Mouse (Mus musculus) heart, embryonic 13.5 days (tissue): ENCODE measurements around the gene Msx1. TPM values are rescaled to one million over a fixed set of nuclear protein-coding genes. Genes with fewer than 3 reads are reported as not detected.
A peak's percentile ranks its signal among the peaks of the same experiment; 100 is the strongest.

ENCODE experiments used
- ATAC-seq: fragments of 200-750 bp; cut with Nextera tagmentation; 2 replicates; pipeline ENCODE4 v1.8.0; 2017; ENCODE audit warnings: moderate TSS enrichment; ENCODE audit not compliant: insufficient number of reproducible peaks, low FRiP score, low TSS enrichment; ENCODE audit errors: extremely low read depth
- H3K27ac ChIP-seq: fragments of 300-500 bp; sonication (generic); replicated peaks from 2 replicates; pipeline ENCODE4 v1.5.1; 2015; ENCODE audit warnings: moderate library complexity, mild to moderate bottlenecking, inconsistent platforms
- H3K27me3 ChIP-seq: fragments of 300-500 bp; sonication (generic); replicated peaks from 2 replicates; pipeline ENCODE4 v1.6.1; 2015; ENCODE audit warnings: mild to moderate bottlenecking, inconsistent platforms
- H3K36me3 ChIP-seq: fragments of 300-500 bp; sonication (generic); 2 replicates; pipeline ENCODE4 v1.6.1; 2015; ENCODE audit warnings: mild to moderate bottlenecking, inconsistent platforms
- H3K4me1 ChIP-seq: fragments of 300-500 bp; sonication (generic); 2 replicates; pipeline ENCODE4 v1.6.1; 2015; ENCODE audit warnings: inconsistent platforms
- H3K4me2 ChIP-seq: fragments of 300-500 bp; sonication (generic); 2 replicates; pipeline ENCODE4 v1.6.1; 2015; ENCODE audit warnings: inconsistent platforms, mild to moderate bottlenecking, moderate library complexity
- H3K4me3 ChIP-seq: fragments of 300-500 bp; sonication (generic); 2 replicates; pipeline ENCODE4 v1.5.1; 2015; ENCODE audit warnings: moderate library complexity, mild to moderate bottlenecking, inconsistent platforms
- H3K9ac ChIP-seq: fragments of 300-500 bp; sonication (generic); 2 replicates; pipeline ENCODE4 v1.6.1; 2015; ENCODE audit warnings: inconsistent platforms, mild to moderate bottlenecking, moderate library complexity
- H3K9me3 ChIP-seq: fragments of 300-500 bp; sonication (generic); 2 replicates; pipeline ENCODE4 v1.6.1; 2016; ENCODE audit warnings: inconsistent platforms
- WGBS: fragments of 180-500 bp; shearing (Covaris S2); methylation state at CpG from one replicate; pipeline ENCODE4 v1.1.7; 2015; ENCODE audit warnings: mixed read lengths; 5-methylcytosine and 5-hydroxymethylcytosine counted together
- polyA plus RNA-seq: library from polyadenylated mRNA; unstranded; fragments of >200 nt; fragmentation: Nextera tagmentation; extraction: Ambion mirVana; gene quantifications from 2 replicates; pipeline ENCODE4 v1.2.1, GENCODE M21; 2015

Msx1 gene
- polyA plus RNA-seq, 1 experiment from 2014 or later, result 8.6 TPM

- Histone ChIP-seq H3K27ac (no peak overlapping the region), H3K4me2 (peak overlapping the region; percentile 46), H3K27me3 (peaks cover 99% of the 10 kb centered on the region), H3K36me3 (no peaks in the 10 kb centered on the region), H3K4me1 (peaks cover 27% of the 10 kb centered on the region), H3K9ac (no peak overlapping the region), H3K4me3 (0 out of 2 replicates have a peak overlapping the region, but pooled peaks have one; percentile 1), H3K9me3 (no peaks in the 10 kb centered on the region)
- 2% methylated on average over 37 of the region's 37 CpGs for WGBS
- ATAC-seq, result no peak
These were observed 1.4 kb upstream of the Msx1 start for GRCm38 (mm10) chr5:37825611-37826445.

GRCm38 (mm10) chr5:37825111-37825600, 773 bp upstream of the Msx1 start:
- Histone ChIP-seq H3K9ac (no peak overlapping the region), H3K9me3 (no peaks in the 10 kb centered on the region), H3K4me1 (peaks cover 27% of the 10 kb centered on the region), H3K4me3 (no peak overlapping the region), H3K4me2 (0 out of 2 replicates have a peak overlapping the region, but pooled peaks have one; percentile 83), H3K27ac (no peak overlapping the region), H3K27me3 (peaks cover 99% of the 10 kb centered on the region), H3K36me3 (no peaks in the 10 kb centered on the region)
- WGBS, result 14% methylated on average over 7 of the region's 7 CpGs
- ATAC-seq, result no peak

GRCm38 (mm10) chr5:37823721-37824460, 492 bp downstream of the Msx1 start:
- no peaks in the 10 kb centered on the region for H3K36me3 ChIP-seq
- H3K4me3 ChIP-seq, result peak overlapping the region; percentile 69
- peak overlapping the region; percentile 81 for H3K9ac ChIP-seq
- no peak for ATAC-seq
- H3K9me3 ChIP-seq, result no peaks in the 10 kb centered on the region
- under 1% methylated on average over 58 of the region's 58 CpGs for WGBS
- H3K4me1 ChIP-seq, result peaks cover 27% of the 10 kb centered on the region
- peaks cover 99% of the 10 kb centered on the region for H3K27me3 ChIP-seq
- peak overlapping the region; percentile 24 for H3K27ac ChIP-seq
- H3K4me2 ChIP-seq, result peak overlapping the region; percentile 83

GRCm38 (mm10) chr5:37822791-37823720, 1.3 kb downstream of the Msx1 start:
- Histone ChIP-seq H3K27ac (no peak overlapping the region), H3K9me3 (no peaks in the 10 kb centered on the region), H3K36me3 (no peaks in the 10 kb centered on the region), H3K4me1 (peaks cover 29% of the 10 kb centered on the region), H3K4me3 (peak overlapping the region; percentile 69), H3K4me2 (peak overlapping the region; percentile 83), H3K9ac (peak overlapping the region; percentile 81), H3K27me3 (peaks cover 99% of the 10 kb centered on the region)
- 1% methylated on average over 42 of the region's 42 CpGs for WGBS
- ATAC-seq, result no peak

GRCm38 (mm10) chr5:37822116-37822707, 2.2 kb downstream of the Msx1 start:
- Histone ChIP-seq H3K36me3 (no peaks in the 10 kb centered on the region), H3K9ac (peak overlapping the region; percentile 81), H3K4me1 (peaks cover 35% of the 10 kb centered on the region), H3K27me3 (peaks cover 99% of the 10 kb centered on the region), H3K9me3 (no peaks in the 10 kb centered on the region), H3K4me2 (peak overlapping the region; percentile 83), H3K27ac (no peak overlapping the region), H3K4me3 (peak overlapping the region; percentile 69)
- no peak for ATAC-seq
- 18% methylated on average over 11 of the region's 11 CpGs for WGBS

- no peaks in the 10 kb centered on the region for H3K9me3 ChIP-seq
- no peak overlapping the region for H3K27ac ChIP-seq
- no peaks in the 10 kb centered on the region for H3K36me3 ChIP-seq
- peak overlapping the region; percentile 45 for H3K9ac ChIP-seq
- peak overlapping the region; percentile 69 for H3K4me3 ChIP-seq
- peaks cover 33% of the 10 kb centered on the region for H3K4me1 ChIP-seq
- H3K27me3 ChIP-seq, result peaks cover 99% of the 10 kb centered on the region
- 8% methylated on average over 26 of the region's 27 CpGs for WGBS
- peak overlapping the region; percentile 83 for H3K4me2 ChIP-seq
- no peak for ATAC-seq
These were observed 3.2 kb downstream of the Msx1 start for GRCm38 (mm10) chr5:37821111-37821601.

- 42% methylated on average over 8 of the region's 8 CpGs for WGBS
- Histone ChIP-seq H3K27ac (no peak overlapping the region), H3K9ac (no peak overlapping the region), H3K9me3 (no peaks in the 10 kb centered on the region), H3K4me1 (peaks cover 33% of the 10 kb centered on the region), H3K27me3 (peaks cover 99% of the 10 kb centered on the region), H3K4me3 (peak overlapping the region; percentile 69; the same call in 1 of the 2 replicates), H3K36me3 (no peaks in the 10 kb centered on the region), H3K4me2 (peak overlapping the region; percentile 83; the same call in 1 of the 2 replicates)
- no peak for ATAC-seq
These were observed 3.7 kb downstream of the Msx1 start for GRCm38 (mm10) chr5:37820689-37821088.

GRCm38 (mm10) chr5:37819971-37820370, 4.4 kb downstream of the Msx1 start:
- no peaks in the 10 kb centered on the region for H3K36me3 ChIP-seq
- peaks cover 99% of the 10 kb centered on the region for H3K27me3 ChIP-seq
- 28% methylated on average over 3 of the region's 3 CpGs for WGBS
- H3K9ac ChIP-seq, result no peak overlapping the region
- no peaks in the 10 kb centered on the region for H3K9me3 ChIP-seq
- H3K4me3 ChIP-seq, result no peak overlapping the region
- ATAC-seq, result no peak
- H3K4me2 ChIP-seq, result no peak overlapping the region
- peaks cover 33% of the 10 kb centered on the region for H3K4me1 ChIP-seq
- no peak overlapping the region for H3K27ac ChIP-seq

GRCm38 (mm10) chr5:37819541-37819940, 4.8 kb downstream of the Msx1 start:
- Histone ChIP-seq H3K9me3 (no peaks in the 10 kb centered on the region), H3K9ac (no peak overlapping the region), H3K4me3 (no peak overlapping the region), H3K27me3 (peaks cover 99% of the 10 kb centered on the region), H3K36me3 (no peaks in the 10 kb centered on the region), H3K27ac (no peak overlapping the region), H3K4me2 (no peak overlapping the region), H3K4me1 (peaks cover 33% of the 10 kb centered on the region)
- 33% methylated on average over 5 of the region's 5 CpGs for WGBS
- no peak for ATAC-seq

GRCm38 (mm10) chr5:37818533-37819215, 5.7 kb downstream of the Msx1 start:
- Histone ChIP-seq H3K4me1 (peaks cover 27% of the 10 kb centered on the region), H3K27me3 (peaks cover 99% of the 10 kb centered on the region), H3K4me3 (peak overlapping the region; percentile 14; the same call in 1 of the 2 replicates), H3K27ac (no peak overlapping the region), H3K4me2 (peak overlapping the region; percentile 24), H3K36me3 (no peaks in the 10 kb centered on the region), H3K9ac (no peak overlapping the region), H3K9me3 (no peaks in the 10 kb centered on the region)
- 8% methylated on average over 25 of the region's 25 CpGs for WGBS
- no peak for ATAC-seq
